Mouse (Mus musculus) hindbrain, embryonic 13.5 days (tissue): ENCODE results near the gene Cdc42ep1. TPM values are rescaled to one million over a fixed set of nuclear protein-coding genes. Genes with fewer than 3 reads are reported as not detected.

ENCODE experiments used
- ATAC-seq: fragments of 200-750 bp; cut with Nextera tagmentation; 2 replicates; pipeline ENCODE4 v1.8.0; 2017; ENCODE audit warnings: moderate TSS enrichment; ENCODE audit not compliant: low FRiP score
- H3K27ac ChIP-seq: fragments of 300-500 bp; sonication (generic); 2 replicates; pipeline ENCODE4 v1.5.1; 2015; ENCODE audit warnings: inconsistent platforms, mild to moderate bottlenecking, moderate library complexity
- H3K27me3 ChIP-seq: fragments of 300-500 bp; sonication (generic); 2 replicates; pipeline ENCODE4 v1.6.1; 2015; ENCODE audit warnings: mild to moderate bottlenecking, inconsistent platforms
- H3K36me3 ChIP-seq: fragments of 300-500 bp; sonication (generic); 2 replicates; pipeline ENCODE4 v1.6.1; 2015; ENCODE audit warnings: mild to moderate bottlenecking, inconsistent platforms
- H3K4me1 ChIP-seq: fragments of 300-500 bp; sonication (generic); replicated peaks from 2 replicates; pipeline ENCODE4 v1.6.1; 2015; ENCODE audit warnings: inconsistent platforms
- H3K4me2 ChIP-seq: fragments of 300-500 bp; sonication (generic); 2 replicates; pipeline ENCODE4 v1.6.1; 2015; ENCODE audit warnings: inconsistent platforms, mild to moderate bottlenecking, moderate library complexity
- H3K4me3 ChIP-seq: fragments of 300-500 bp; sonication (generic); 2 replicates; pipeline ENCODE4 v1.5.1; 2015; ENCODE audit warnings: mild to moderate bottlenecking, inconsistent platforms
- H3K9ac ChIP-seq: fragments of 300-500 bp; sonication (generic); 2 replicates; pipeline ENCODE4 v1.6.1; 2015; ENCODE audit warnings: mild to moderate bottlenecking, inconsistent platforms
- H3K9me3 ChIP-seq: fragments of 300-500 bp; sonication (generic); 2 replicates; pipeline ENCODE4 v1.6.1; 2016; ENCODE audit warnings: inconsistent platforms
- WGBS: fragments of 180-500 bp; shearing (Covaris S2); methylation state at CpG from one replicate; pipeline ENCODE4 v1.1.7; 2015; 5-methylcytosine and 5-hydroxymethylcytosine counted together
- microRNA-seq: library from miRNA; unstranded; fragments of <30 nt; microRNA quantifications from one replicate; pipeline ENCODE4, GENCODE M21; 2016
- polyA plus RNA-seq: library from polyadenylated mRNA; unstranded; fragments of >200 nt; fragmentation: Nextera tagmentation; extraction: Ambion mirVana; gene quantifications from 2 replicates; pipeline ENCODE4 v1.2.1, GENCODE M21; 2015

Cdc42ep1 gene
- polyA plus RNA-seq, 1 experiment from 2014 or later = 11.0 TPM

- Histone ChIP-seq H3K27ac (no peak overlapping the region), H3K9me3 (no peaks in the 10 kb centered on the region), H3K9ac (0 out of 2 replicates have a peak overlapping the region, but pooled peaks have one; percentile 13), H3K4me3 (no peak overlapping the region), H3K36me3 (peaks cover 51% of the 10 kb centered on the region), H3K27me3 (peaks cover 26% of the 10 kb centered on the region), H3K4me1 (peaks cover 27% of the 10 kb centered on the region), H3K4me2 (no peak overlapping the region)
- 89% methylated on average over 2 of the region's 2 CpGs for WGBS
- ATAC-seq = no peak
These were observed 53.3 kb downstream of the Cdc42ep1 start for GRCm38 (mm10) chr15:78895741-78896140.

GRCm38 (mm10) chr15:78896149-78896548 lies 53.7 kb downstream of the Cdc42ep1 start:
- 81% methylated on average over 3 of the region's 3 CpGs for WGBS
- H3K36me3 ChIP-seq = peaks cover 47% of the 10 kb centered on the region
- no peak overlapping the region for H3K4me3 ChIP-seq
- H3K9me3 ChIP-seq = no peaks in the 10 kb centered on the region
- H3K27me3 ChIP-seq = peaks cover 30% of the 10 kb centered on the region
- no peak for ATAC-seq
- 0 out of 2 replicates have a peak overlapping the region, but pooled peaks have one; percentile 13 for H3K9ac ChIP-seq
- H3K4me1 ChIP-seq = peaks cover 27% of the 10 kb centered on the region
- no peak overlapping the region for H3K27ac ChIP-seq
- H3K4me2 ChIP-seq = no peak overlapping the region

GRCm38 (mm10) chr15:78897488-78897887 lies 55.1 kb downstream of the Cdc42ep1 start:
- ATAC-seq = no peak
- WGBS = 95% methylated on average over 4 of the region's 4 CpGs

GRCm38 (mm10) chr15:78898507-78899001 lies 56.1 kb downstream of the Cdc42ep1 start:
- Histone ChIP-seq H3K36me3 (peaks cover 23% of the 10 kb centered on the region), H3K9ac (no peak overlapping the region), H3K4me2 (no peak overlapping the region), H3K4me3 (no peak overlapping the region), H3K27me3 (peaks cover 37% of the 10 kb centered on the region), H3K9me3 (no peaks in the 10 kb centered on the region), H3K4me1 (peaks cover 23% of the 10 kb centered on the region), H3K27ac (no peak overlapping the region)
- ATAC-seq = no peak
- WGBS = 53% methylated on average over 6 of the region's 6 CpGs

More at GRCm38 (mm10) chr15:78897488-78897887, 55.1 kb downstream of the Cdc42ep1 start:
- Histone ChIP-seq H3K9ac (no peak overlapping the region), H3K4me2 (no peak overlapping the region), H3K4me3 (no peak overlapping the region), H3K36me3 (peaks cover 34% of the 10 kb centered on the region), H3K9me3 (no peaks in the 10 kb centered on the region), H3K27ac (no peak overlapping the region), H3K27me3 (peaks cover 37% of the 10 kb centered on the region), H3K4me1 (peaks cover 27% of the 10 kb centered on the region)

GRCm38 (mm10) chr15:78899409-78899739 lies 57.0 kb downstream of the Cdc42ep1 start, which contains the start of gene Gm49510:
Gene Gm49510, plus strand, starts transcription at chr15:78899667.
- Histone ChIP-seq H3K4me1 (peaks cover 17% of the 10 kb centered on the region), H3K27ac (no peak within 1 kb of the TSS; the same call in 1 of the 2 replicates), H3K36me3 (peaks cover 15% of the 10 kb centered on the region), H3K4me3 (peak within 1 kb of the TSS; percentile 53), H3K9ac (peak within 1 kb of the TSS; percentile 79), H3K9me3 (no peaks in the 10 kb centered on the region), H3K4me2 (peak within 1 kb of the TSS; percentile 90), H3K27me3 (peaks cover 37% of the 10 kb centered on the region)
- WGBS = 3% methylated on average over 20 of the region's 20 CpGs
- ATAC-seq = no peak

GRCm38 (mm10) chr15:78899740-78900584 lies 57.5 kb downstream of the Cdc42ep1 start, which contains the start of gene Sh3bp1:
Gene Sh3bp1, plus strand, starts transcription at chr15:78899768.
- WGBS = under 1% methylated on average over 47 of the region's 47 CpGs
- H3K36me3 ChIP-seq = peaks cover 9% of the 10 kb centered on the region

More at GRCm38 (mm10) chr15:78899740-78900584, 57.5 kb downstream of the Cdc42ep1 start, which contains the start of gene Sh3bp1:
- Histone ChIP-seq H3K4me3 (peak within 1 kb of the TSS; percentile 53), H3K27me3 (peaks cover 37% of the 10 kb centered on the region), H3K27ac (no peak within 1 kb of the TSS; the same call in 1 of the 2 replicates), H3K4me2 (peak within 1 kb of the TSS; percentile 90), H3K9me3 (no peaks in the 10 kb centered on the region), H3K4me1 (peaks cover 17% of the 10 kb centered on the region), H3K9ac (peak within 1 kb of the TSS; percentile 79)
- ATAC-seq = no peak

Small RNA genes within 50 kb of the gene (microRNA-seq; reads per million reads assigned to microRNA genes)
- not detected for gene Mir6955

Other genes with a start within 250 kb of the Cdc42ep1 start
- gene Cyth4, start 245.6 kb upstream of the Cdc42ep1 start, polyA plus RNA-seq = 6.8 and 7.7 TPM in 2 replicates
- 4.6 and 5.0 TPM in 2 replicates for gene Elfn2, start 123.9 kb upstream of the Cdc42ep1 start, polyA plus RNA-seq
- 36.7 and 40.1 TPM in 2 replicates for gene Mfng, start 69.1 kb upstream of the Cdc42ep1 start, polyA plus RNA-seq
- 1.6 TPM in 2 replicates for gene Card10, start 39.6 kb upstream of the Cdc42ep1 start, polyA plus RNA-seq
- gene Lgals2, start 12.9 kb downstream of the Cdc42ep1 start, polyA plus RNA-seq = not detected in 2 replicates
- 49.9 and 50.6 TPM in 2 replicates for gene Gga1, start 34.6 kb downstream of the Cdc42ep1 start, polyA plus RNA-seq
- not detected in 2 replicates for gene Gm49510, start 57.0 kb downstream of the Cdc42ep1 start, polyA plus RNA-seq
- 3.8 and 4.5 TPM in 2 replicates for gene Sh3bp1, start 57.1 kb downstream of the Cdc42ep1 start, polyA plus RNA-seq
- gene Pdxp, start 71.3 kb downstream of the Cdc42ep1 start, polyA plus RNA-seq = 62.7 and 64.3 TPM in 2 replicates
- 193 and 202 TPM in 2 replicates for gene Lgals1, start 84.1 kb downstream of the Cdc42ep1 start, polyA plus RNA-seq
- 57.4 and 62.3 TPM in 2 replicates for gene Nol12, start 92.3 kb downstream of the Cdc42ep1 start, polyA plus RNA-seq
- 31.6 and 36.6 TPM in 2 replicates for gene Triobp, start 105.1 kb downstream of the Cdc42ep1 start, polyA plus RNA-seq
- 259 and 266 TPM in 2 replicates for gene H1f0, start 185.8 kb downstream of the Cdc42ep1 start, polyA plus RNA-seq
- 0.17 TPM in 1 of 2 replicates, not detected in the other for gene Galr3, start 199.3 kb downstream of the Cdc42ep1 start, polyA plus RNA-seq
- gene Ankrd54, start 220.3 kb downstream of the Cdc42ep1 start, polyA plus RNA-seq = 50.4 and 51.5 TPM in 2 replicates
- 179 and 185 TPM in 2 replicates for gene Eif3l, start 232.6 kb downstream of the Cdc42ep1 start, polyA plus RNA-seq